Mouse (Mus musculus) cortical plate, adult 2 months (tissue): ENCODE measurements around the gene Foxn3.

Experiments used
- CTCF ChIP-seq: fragments of 200-500 bp; IDR thresholded peaks from 2 replicates; pipeline ENCODE4 v1.5.1; 2011; ENCODE audit warnings: mild to moderate bottlenecking, control low read depth, low read length; ENCODE audit not compliant: insufficient read depth; ENCODE audit errors: extremely low read depth
- POLR2A ChIP-seq: fragments of 200-500 bp; IDR thresholded peaks from 2 replicates; pipeline ENCODE4 v1.6.1; 2011; ENCODE audit warnings: mild to moderate bottlenecking, low read length, control low read depth; ENCODE audit not compliant: insufficient read depth; ENCODE audit errors: extremely low read depth

DNA sequence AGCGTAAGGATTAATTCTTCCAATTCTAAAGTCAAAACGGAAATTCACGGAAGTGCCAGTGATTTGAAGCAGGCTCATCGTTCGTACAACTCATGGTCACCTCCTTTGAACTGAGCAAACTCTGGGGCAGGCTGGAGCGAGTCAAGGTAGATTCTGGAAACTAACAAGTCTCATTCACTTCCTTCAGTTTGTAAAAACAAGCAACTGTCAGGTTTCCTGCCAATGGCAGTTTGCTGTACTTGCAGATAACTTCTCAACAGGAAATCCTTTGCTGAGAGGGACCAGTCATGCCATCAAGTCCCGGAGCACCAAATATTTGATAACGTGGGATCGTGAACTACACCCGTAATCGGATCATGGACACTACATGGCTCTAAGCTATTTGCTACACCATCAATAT, 3.9 kb downstream of the Foxn3 start:
- no peak for TF ChIP-seq POLR2A
- no peak for TF ChIP-seq CTCF
